Mouse (Mus musculus): ENCODE results near the gene Atp6v1g3. TPM values are rescaled to one million over a fixed set of nuclear protein-coding genes. Genes with fewer than 3 reads are reported as not detected.

The Atp6v1g3 gene
- polyA plus RNA-seq, 1 experiment from 2014 or later, result 2.2 TPM

DNA sequence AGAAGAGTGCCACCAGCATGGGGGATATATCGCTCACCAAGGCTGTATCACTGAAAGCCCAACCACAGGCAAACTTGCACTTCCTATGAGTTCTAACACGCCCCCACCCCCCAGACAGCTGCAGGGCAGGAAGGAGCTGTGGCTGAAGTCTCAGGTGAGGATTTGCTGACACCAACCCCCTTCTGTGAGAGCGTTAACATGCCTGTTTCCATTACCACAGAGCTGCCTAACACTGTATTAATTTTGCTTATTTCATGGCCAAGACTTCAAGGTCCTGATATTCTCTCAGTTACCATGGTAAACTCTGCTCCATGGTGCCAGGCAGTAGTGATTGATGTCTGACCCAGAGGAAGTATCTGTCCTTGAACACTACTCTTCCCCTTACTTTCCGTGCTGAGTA lies 26.0 kb downstream of the Atp6v1g3 start:
- Histone ChIP-seq H3K36me3 (no peaks in the 10 kb centered on the region), H3K27ac (0 out of 2 replicates have a peak overlapping the region, but pooled peaks have one; percentile 15), H3K4me1 (peaks cover 8% of the 10 kb centered on the region; the same call in 1 of the 2 replicates), H3K4me3 (no peak overlapping the region), H3K9me3 (replicated peaks) (no peaks in the 10 kb centered on the region), H3K27me3 (ENCODE audit: low read depth, poor library complexity, severe bottlenecking) (no peaks in the 10 kb centered on the region)
- DNase-seq (ENCODE audit: low spot score), result no peak
- 60% methylated on average over 4 of the region's 4 CpGs for WGBS

DNA sequence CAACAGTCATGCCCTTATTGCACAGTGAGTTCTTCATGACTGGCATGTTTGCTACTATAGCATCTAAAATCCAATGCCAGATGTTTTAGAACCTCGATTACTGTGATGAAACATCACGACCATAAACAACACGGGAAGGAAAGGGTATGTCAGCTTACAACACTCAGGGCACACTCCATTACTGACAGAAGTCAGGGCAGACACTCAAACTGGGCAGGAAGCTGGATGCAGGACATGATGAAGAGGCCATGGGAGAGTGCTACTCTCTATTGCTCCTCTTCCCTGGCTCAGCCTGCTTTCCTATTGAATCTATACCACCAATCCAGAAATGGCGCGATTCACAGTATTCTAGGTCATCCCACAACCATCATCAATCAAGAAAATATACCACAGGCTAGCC lies 28.4 kb downstream of the Atp6v1g3 start:
- no peak overlapping the region for H3K27ac ChIP-seq
- H3K9me3 ChIP-seq (replicated peaks), result no peaks in the 10 kb centered on the region
- H3K27me3 ChIP-seq (ENCODE audit: low read depth, poor library complexity, severe bottlenecking), result no peaks in the 10 kb centered on the region
- H3K36me3 ChIP-seq, result no peaks in the 10 kb centered on the region
- no peak overlapping the region for H3K4me3 ChIP-seq
- peaks cover 8% of the 10 kb centered on the region; the same call in 1 of the 2 replicates for H3K4me1 ChIP-seq
- 91% methylated on average over 5 of the region's 5 CpGs for WGBS
- no peak for DNase-seq (ENCODE audit: low spot score)

DNA sequence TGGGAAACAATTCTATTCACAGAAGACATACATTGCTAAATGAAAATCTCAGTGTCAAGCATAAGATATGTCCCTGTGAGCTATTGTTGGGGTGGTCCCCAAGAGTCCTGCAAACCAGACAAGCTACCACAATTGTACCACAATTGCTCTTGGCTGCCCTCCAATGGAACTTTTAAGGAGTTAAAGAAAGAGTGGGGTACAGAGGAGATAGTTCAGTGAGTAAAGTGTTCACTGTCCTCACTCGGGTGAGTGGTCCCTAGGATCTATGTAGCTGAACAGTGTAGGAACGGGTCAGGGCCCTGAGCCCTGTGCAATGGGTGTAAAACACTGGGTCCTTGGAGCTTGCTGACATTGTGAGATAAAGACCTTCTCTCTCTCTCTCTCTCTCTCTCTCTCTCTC lies 29.2 kb downstream of the Atp6v1g3 start:
- Histone ChIP-seq H3K4me3 (no peak overlapping the region), H3K4me1 (peaks cover 8% of the 10 kb centered on the region; the same call in 1 of the 2 replicates), H3K36me3 (no peaks in the 10 kb centered on the region), H3K9me3 (replicated peaks) (no peaks in the 10 kb centered on the region), H3K27me3 (ENCODE audit: low read depth, poor library complexity, severe bottlenecking) (no peaks in the 10 kb centered on the region), H3K27ac (no peak overlapping the region)
- DNase-seq (ENCODE audit: low spot score), result no peak
- WGBS, result 89% methylated on average over 2 of the region's 2 CpGs

DNA sequence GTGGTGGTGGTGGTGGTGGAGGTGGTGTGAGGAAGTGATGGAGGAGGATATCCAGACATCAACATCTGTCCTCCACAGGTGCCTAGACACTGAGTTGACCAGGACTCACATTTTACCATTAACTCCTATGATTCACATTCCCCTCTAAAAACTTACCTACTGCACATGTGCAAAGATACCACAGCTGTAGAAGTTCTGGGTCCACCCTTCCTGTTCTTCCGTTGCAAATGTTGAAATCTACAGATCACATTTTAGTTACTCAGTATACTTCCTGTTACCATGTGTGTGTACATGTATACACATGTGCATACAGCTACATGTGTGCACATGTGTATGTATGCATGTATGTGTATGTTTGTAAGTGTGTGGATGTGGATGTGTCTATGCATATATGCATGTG lies 29.8 kb downstream of the Atp6v1g3 start:
- no peaks in the 10 kb centered on the region for H3K36me3 ChIP-seq
- no peak overlapping the region for H3K27ac ChIP-seq
- 91% methylated on average over 1 of the region's 1 CpGs for WGBS
- H3K4me3 ChIP-seq, result no peak overlapping the region
- no peaks in the 10 kb centered on the region for H3K27me3 ChIP-seq (ENCODE audit: low read depth, poor library complexity, severe bottlenecking)
- no peaks in the 10 kb centered on the region for H3K9me3 ChIP-seq (replicated peaks)
- H3K4me1 ChIP-seq, result peaks cover 8% of the 10 kb centered on the region; the same call in 1 of the 2 replicates
- no peak for DNase-seq (ENCODE audit: low spot score)

DNA sequence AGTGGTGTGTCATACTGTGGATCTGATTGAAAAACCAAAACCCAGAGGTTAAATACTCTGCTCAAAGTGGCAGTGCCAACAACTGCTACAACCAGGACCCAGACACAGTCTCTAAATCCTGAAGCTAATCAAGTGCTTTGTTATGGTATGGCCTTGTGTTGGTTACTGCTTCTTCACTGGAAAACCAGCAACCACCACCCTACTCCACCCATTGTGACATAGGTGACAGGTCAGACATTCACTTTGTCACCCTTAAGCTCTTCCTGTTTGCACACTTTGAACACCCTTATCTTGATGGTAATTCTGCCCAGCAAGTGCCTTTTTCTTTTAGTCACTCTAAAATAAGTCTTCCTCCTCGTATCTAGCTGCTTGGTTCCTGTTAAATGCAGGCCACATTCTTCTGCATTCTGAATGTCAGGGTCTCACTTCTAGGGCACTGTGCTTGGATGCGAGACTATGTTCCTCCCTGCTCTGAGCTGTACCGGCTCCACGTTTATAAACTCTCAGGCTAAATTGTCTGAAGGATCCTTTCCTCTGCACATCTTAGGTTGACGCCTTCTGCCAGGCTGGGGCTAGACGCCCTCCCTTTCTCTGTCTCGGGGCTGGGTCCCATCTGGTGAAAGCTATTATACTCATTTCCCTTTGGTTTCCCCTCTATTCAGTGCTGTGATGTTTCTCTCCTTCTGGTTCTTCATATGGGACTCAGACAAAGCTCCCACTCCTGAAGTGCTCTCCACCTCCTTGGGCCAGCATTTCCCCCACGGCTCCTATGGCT lies 30.8 kb downstream of the Atp6v1g3 start:
- Histone ChIP-seq H3K4me1 (peaks cover 6% of the 10 kb centered on the region; the same call in 1 of the 2 replicates), H3K9me3 (replicated peaks) (no peaks in the 10 kb centered on the region), H3K36me3 (no peaks in the 10 kb centered on the region), H3K27ac (no peak overlapping the region), H3K27me3 (ENCODE audit: low read depth, poor library complexity, severe bottlenecking) (no peaks in the 10 kb centered on the region), H3K4me3 (no peak overlapping the region)
- 68% methylated on average over 8 of the region's 8 CpGs for WGBS
- DNase-seq (ENCODE audit: low spot score), result no peak

DNA sequence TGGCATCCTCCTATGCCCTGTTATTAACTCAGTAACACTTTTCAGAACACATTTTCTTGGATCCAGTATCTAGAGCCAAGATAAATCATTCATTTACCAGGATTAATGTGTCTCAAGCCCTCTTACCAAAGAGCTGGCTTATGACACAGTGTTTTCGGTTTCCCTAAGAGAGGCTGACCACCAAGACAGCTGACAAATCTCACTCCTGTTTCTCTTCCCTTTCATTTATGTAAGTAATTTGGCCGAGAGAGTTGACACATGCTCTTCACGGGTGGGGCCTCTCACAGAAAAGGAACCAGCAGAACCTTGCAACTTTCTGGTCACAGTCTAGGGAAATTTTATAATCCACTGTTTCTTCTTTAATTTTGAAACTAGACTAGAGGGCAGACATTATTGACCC lies 49.1 kb downstream of the Atp6v1g3 start:
- Histone ChIP-seq H3K36me3 (no peaks in the 10 kb centered on the region), H3K4me1 (peaks cover 18% of the 10 kb centered on the region)
- WGBS, result 74% methylated on average over 3 of the region's 3 CpGs

DNA sequence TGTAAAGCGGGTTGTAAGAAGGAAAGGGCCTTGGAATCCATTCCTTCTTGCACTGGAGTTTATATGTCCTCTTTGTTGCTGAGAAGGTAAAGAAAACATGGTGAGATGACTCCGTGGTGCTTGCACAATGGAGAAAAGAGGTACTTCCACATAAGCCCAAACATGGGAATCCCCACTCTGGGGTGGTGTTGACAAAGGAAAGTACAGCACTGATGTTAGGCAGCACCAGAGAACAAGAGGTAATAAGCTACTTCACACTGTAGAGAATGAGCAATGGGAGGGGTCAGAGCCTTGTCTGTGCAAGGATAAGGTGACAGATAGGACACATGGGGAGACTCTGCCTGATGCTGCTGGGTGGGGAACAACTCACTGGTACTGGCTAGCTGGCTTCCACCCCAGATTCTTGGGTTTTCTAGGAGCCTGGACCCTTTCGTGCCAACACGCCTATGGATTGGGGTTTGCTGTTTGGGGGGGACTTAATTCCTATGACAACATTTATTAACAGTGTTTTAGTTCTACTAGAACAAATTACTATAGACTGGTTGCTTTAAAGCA lies 49.6 kb downstream of the Atp6v1g3 start:
- DNase-seq (ENCODE audit: low spot score), result no peak
- 86% methylated on average over 4 of the region's 4 CpGs for WGBS
- Histone ChIP-seq H3K4me1 (peaks cover 19% of the 10 kb centered on the region), H3K4me3 (no peak overlapping the region), H3K9me3 (replicated peaks) (no peaks in the 10 kb centered on the region), H3K27me3 (ENCODE audit: low read depth, poor library complexity, severe bottlenecking) (no peaks in the 10 kb centered on the region), H3K36me3 (no peaks in the 10 kb centered on the region), H3K27ac (no peak overlapping the region)

More for the DNA sequence above, 49.1 kb downstream of the Atp6v1g3 start:
- DNase-seq (ENCODE audit: low spot score), result no peak
- H3K27ac ChIP-seq, result no peak overlapping the region
- H3K9me3 ChIP-seq (replicated peaks), result no peaks in the 10 kb centered on the region
- no peaks in the 10 kb centered on the region for H3K27me3 ChIP-seq (ENCODE audit: low read depth, poor library complexity, severe bottlenecking)
- no peak overlapping the region for H3K4me3 ChIP-seq

DNA sequence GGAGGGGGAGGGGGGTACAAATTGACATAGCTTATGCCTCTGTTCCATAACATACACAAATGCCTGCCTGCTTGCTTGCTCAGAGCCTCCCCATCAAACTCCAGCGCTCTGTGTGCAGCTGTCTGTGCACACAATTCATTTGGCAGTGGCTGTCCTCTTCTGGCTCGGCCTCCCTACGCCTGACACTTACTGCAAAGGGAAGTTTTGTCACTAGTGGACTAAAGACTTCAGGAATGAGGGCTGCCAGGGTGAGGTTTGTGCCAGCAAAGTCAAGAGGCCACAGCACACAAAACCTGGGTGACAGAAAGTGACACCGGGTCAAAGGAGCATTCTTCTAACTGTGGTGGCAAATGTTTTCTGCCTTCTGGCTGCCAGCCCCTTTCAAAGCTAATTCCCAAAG lies 52.6 kb downstream of the Atp6v1g3 start:
- peaks cover 31% of the 10 kb centered on the region for H3K4me1 ChIP-seq
- H3K27me3 ChIP-seq (ENCODE audit: low read depth, poor library complexity, severe bottlenecking), result no peaks in the 10 kb centered on the region
- peak overlapping the region; percentile 56 for H3K27ac ChIP-seq
- 53% methylated on average over 4 of the region's 4 CpGs for WGBS
- no peaks in the 10 kb centered on the region for H3K36me3 ChIP-seq
- H3K4me3 ChIP-seq, result no peak overlapping the region
- DNase-seq (ENCODE audit: low spot score), result no peak
- no peaks in the 10 kb centered on the region for H3K9me3 ChIP-seq (replicated peaks)

DNA sequence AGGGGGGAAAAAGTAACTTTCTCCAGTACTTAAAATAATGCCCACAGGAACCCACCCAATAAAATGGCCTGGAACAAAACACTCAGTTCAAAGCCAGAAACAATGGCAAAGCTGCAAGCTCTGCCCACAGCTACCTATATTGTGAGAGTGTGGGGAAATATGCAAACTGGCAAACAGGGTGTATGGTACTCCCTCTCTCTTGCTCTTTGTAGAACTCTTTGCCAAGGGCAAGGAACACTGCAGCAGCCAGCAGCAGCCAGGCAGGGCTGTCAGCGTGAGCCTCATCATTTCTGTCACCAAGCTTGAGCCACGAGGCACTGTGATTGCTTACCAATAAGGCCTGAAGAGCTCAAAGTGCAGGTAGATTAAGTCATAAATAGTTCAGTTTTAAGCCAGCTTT lies 53.0 kb downstream of the Atp6v1g3 start:
- Histone ChIP-seq H3K4me1 (peaks cover 31% of the 10 kb centered on the region), H3K27ac (peak overlapping the region; percentile 56), H3K36me3 (no peaks in the 10 kb centered on the region), H3K27me3 (ENCODE audit: low read depth, poor library complexity, severe bottlenecking) (no peaks in the 10 kb centered on the region), H3K4me3 (no peak overlapping the region), H3K9me3 (replicated peaks) (no peaks in the 10 kb centered on the region)
- no peak for DNase-seq (ENCODE audit: low spot score)
- WGBS, result 23% methylated on average over 2 of the region's 2 CpGs

DNA sequence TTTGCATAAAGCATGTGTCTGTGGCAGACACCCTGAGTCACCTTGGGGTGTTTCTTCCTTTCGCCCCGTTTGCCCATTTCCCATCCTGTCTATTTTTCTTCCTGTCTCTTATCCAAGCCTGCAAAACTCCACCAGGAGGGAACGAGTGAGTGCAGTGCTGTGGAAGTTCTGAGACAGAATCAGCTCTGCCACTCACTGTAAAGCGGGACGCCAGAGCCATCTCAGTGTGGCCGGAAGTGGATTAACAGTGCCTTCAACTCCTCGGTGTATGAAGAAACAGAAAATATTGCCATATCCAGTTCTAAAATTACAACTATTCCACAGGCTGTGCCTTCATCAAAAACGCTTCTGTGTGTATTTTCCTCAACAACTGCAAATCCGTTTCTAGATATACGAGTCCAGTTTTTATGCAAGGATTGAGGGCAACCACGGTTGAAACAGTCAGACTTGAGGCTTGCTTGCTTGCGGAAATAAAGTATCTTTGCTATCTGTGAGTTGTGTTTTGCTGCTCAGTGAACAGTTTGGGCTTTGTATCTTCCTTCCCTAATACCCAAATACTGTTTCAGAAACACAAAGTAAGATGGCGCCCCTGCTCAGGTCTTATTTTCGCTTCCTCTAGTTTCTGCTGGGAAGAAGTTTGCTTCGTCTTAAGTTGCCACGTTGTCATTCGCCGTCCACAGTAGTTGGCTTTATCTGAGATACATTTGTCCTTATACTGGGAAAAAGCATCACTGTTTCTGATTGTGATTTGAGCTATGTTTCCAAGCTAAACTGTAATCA lies 54.1 kb downstream of the Atp6v1g3 start:
- no peak overlapping the region for H3K4me3 ChIP-seq
- no peak for DNase-seq (ENCODE audit: low spot score)
- H3K27me3 ChIP-seq (ENCODE audit: low read depth, poor library complexity, severe bottlenecking), result no peaks in the 10 kb centered on the region
- no peaks in the 10 kb centered on the region for H3K9me3 ChIP-seq (replicated peaks)
- peaks cover 31% of the 10 kb centered on the region for H3K4me1 ChIP-seq
- WGBS, result 73% methylated on average over 18 of the region's 18 CpGs
- H3K36me3 ChIP-seq, result no peaks in the 10 kb centered on the region
- H3K27ac ChIP-seq, result no peak overlapping the region

DNA sequence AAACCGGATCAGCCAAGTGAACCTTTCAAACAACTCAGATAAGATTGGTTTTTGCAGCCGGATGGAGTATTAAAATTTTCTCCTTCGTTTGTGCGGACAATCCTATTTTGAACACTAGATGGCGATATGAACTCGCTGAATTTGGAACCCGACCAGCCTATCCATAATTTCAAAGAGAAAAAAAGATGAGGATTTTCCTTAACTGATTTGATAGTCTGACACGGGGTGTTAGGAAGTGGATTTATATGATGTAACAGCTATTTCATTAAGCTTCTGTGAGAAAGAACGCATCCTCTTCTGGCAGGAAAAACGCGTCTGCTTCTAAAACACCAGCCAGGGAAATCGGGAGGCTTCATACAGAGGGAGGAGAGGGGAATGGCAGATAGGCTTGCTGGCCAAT lies 54.8 kb downstream of the Atp6v1g3 start:
- no peaks in the 10 kb centered on the region for H3K9me3 ChIP-seq (replicated peaks)
- H3K36me3 ChIP-seq, result no peaks in the 10 kb centered on the region
- H3K4me3 ChIP-seq, result no peak overlapping the region
- peaks cover 31% of the 10 kb centered on the region for H3K4me1 ChIP-seq
- peak overlapping the region; percentile 50 for H3K27ac ChIP-seq
- no peak for DNase-seq (ENCODE audit: low spot score)
- WGBS, result 14% methylated on average over 12 of the region's 12 CpGs
- H3K27me3 ChIP-seq (ENCODE audit: low read depth, poor library complexity, severe bottlenecking), result no peaks in the 10 kb centered on the region

DNA sequence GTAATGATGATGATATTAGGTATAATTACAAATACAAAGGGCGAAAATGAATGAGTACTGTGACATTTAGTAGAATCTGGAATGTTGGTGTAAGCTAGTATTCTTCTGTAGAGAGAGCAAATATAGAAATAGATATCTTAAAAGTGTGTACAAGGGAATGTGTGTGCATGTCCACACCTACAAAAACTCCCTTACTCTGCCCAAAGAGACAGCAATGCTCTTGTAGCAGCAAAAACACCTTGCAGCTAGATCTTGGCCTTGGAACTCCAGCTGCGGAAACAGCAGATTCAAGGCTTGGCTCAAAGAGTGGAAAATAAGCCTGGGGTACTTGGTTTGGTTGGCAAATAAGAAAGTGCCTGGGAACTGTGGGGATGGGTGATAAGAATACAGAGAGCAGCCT lies 57.0 kb downstream of the Atp6v1g3 start:
- no peaks in the 10 kb centered on the region for H3K27me3 ChIP-seq (ENCODE audit: low read depth, poor library complexity, severe bottlenecking)
- no peak for DNase-seq (ENCODE audit: low spot score)
- no peak overlapping the region for H3K27ac ChIP-seq
- WGBS, result 94% methylated on average over 2 of the region's 2 CpGs
- no peak overlapping the region for H3K4me3 ChIP-seq
- no peaks in the 10 kb centered on the region for H3K36me3 ChIP-seq
- H3K9me3 ChIP-seq (replicated peaks), result no peaks in the 10 kb centered on the region
- peaks cover 45% of the 10 kb centered on the region for H3K4me1 ChIP-seq

DNA sequence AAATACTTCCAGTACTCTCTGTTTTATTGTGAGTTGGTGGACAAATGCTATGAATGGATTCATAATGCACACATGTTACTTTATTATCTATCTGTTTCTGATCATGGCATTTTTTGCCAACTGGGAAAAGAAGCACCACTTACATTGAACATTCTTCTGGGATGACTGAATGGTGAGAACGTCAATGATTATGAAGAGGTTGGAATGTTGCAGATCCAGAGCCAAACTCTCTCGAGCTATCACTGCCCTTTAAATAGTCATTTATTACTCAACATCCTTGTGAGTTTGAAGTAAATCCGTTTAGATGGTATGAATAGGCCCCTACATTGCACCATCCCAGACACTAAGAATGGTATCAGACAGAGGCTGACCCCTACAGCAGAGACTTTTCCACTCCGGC lies 58.1 kb downstream of the Atp6v1g3 start:
- H3K9me3 ChIP-seq (replicated peaks), result no peaks in the 10 kb centered on the region
- H3K36me3 ChIP-seq, result no peaks in the 10 kb centered on the region
- H3K27me3 ChIP-seq (ENCODE audit: low read depth, poor library complexity, severe bottlenecking), result no peaks in the 10 kb centered on the region
- H3K4me1 ChIP-seq, result peaks cover 35% of the 10 kb centered on the region
- H3K27ac ChIP-seq, result no peak overlapping the region
- H3K4me3 ChIP-seq, result no peak overlapping the region
- WGBS, result 79% methylated on average over 4 of the region's 4 CpGs
- no peak for DNase-seq (ENCODE audit: low spot score)

Data from limb, embryonic 10.5 days (tissue).